10 mouse cellular contexts compared by ENCODE assay signal in genomic region chr2:27554308-27554707, GRCm38 (mm10). TPM values are rescaled to one million over a fixed set of nuclear protein-coding genes. Genes with fewer than 3 reads are reported as not detected.
A peak's percentile ranks its signal among the peaks of the same experiment; 100 is the strongest.
DNase-seq lines count a peak whose midpoint lies in the region; ATAC-seq lines count a peak whose summit lies in the region.
"Had no signal": no experiment of that assay in that cellular context is flagged by ENCODE, and none has a peak within 500 bp of the region (broad histone marks: within the 10 kb centered on the region; RNA-seq: fewer than 3 reads in every experiment).

No protein-coding gene starts in this region.

- no peak overlapping the region for H3K4me3 ChIP-seq in heart, embryonic 10.5 days
- no peak overlapping the region for H3K4me3 ChIP-seq in kidney, embryonic 14.5 days (ENCODE audit: low read length)
- no peak overlapping the region for H3K4me3 ChIP-seq in lung, embryonic 16.5 days (ENCODE audit: low read length)
- H3K4me3 ChIP-seq: midbrain, embryonic 13.5 days had no signal

- peaks cover 21% of the 10 kb centered on the region for H3K4me1 ChIP-seq in heart, embryonic 10.5 days
- no peaks in the 10 kb centered on the region for H3K4me1 ChIP-seq in kidney, embryonic 14.5 days (ENCODE audit: control insufficient read depth, insufficient read depth, low read length)
- H3K4me1 ChIP-seq in lung, embryonic 16.5 days (replicated peaks; ENCODE audit: control insufficient read depth, insufficient read depth, low read length) = peaks cover 12% of the 10 kb centered on the region
- H3K4me1 ChIP-seq: midbrain, embryonic 13.5 days had no signal

- no peak overlapping the region for H3K4me2 ChIP-seq in kidney, embryonic 14.5 days (replicated peaks; ENCODE audit: low read depth, low read length)
- no peak overlapping the region for H3K4me2 ChIP-seq in lung, embryonic 16.5 days (ENCODE audit: low read depth, low read length)
- H3K4me2 ChIP-seq: midbrain, embryonic 13.5 days had no signal

- no peak overlapping the region for H3K9ac ChIP-seq in kidney, embryonic 14.5 days (ENCODE audit: low read depth, low read length)
- 0 out of 2 replicates have a peak overlapping the region, but pooled peaks have one; percentile 4 for H3K9ac ChIP-seq in lung, embryonic 16.5 days (ENCODE audit: low read length)
- H3K9ac ChIP-seq: midbrain, embryonic 13.5 days had no signal

- 67% methylated on average over 9 of the region's 9 CpGs for WGBS in heart, embryonic 10.5 days
- 63% methylated on average over 9 of the region's 9 CpGs for WGBS in kidney, embryonic 14.5 days
- WGBS in lung, embryonic 16.5 days = 60% methylated on average over 9 of the region's 9 CpGs

- DNase-seq in adrenal gland, adult 2 months = peak; percentile 35
- DNase-seq in adrenal gland, adult 18-20 months (ENCODE audit: low spot score in 2 of 2) = no peak
- no peak for DNase-seq in heart, embryonic 10.5 days (ENCODE audit: low spot score)
- DNase-seq in B cell, adult 2 months = no peak
- DNase-seq in urinary bladder, postnatal 14 days (ENCODE audit: low spot score) = no peak
- no peak for DNase-seq in frontal cortex, adult 2 months (ENCODE audit: extremely low spot score in 1 of 2, low spot score in 1 of 2)

- 0 out of 2 replicates have a peak, but pooled peaks have one; percentile 28 for ATAC-seq in kidney, embryonic 14.5 days (ENCODE audit: low FRiP score, low TSS enrichment)
- peak; percentile 83 for ATAC-seq in lung, embryonic 16.5 days (ENCODE audit: low read depth)
- ATAC-seq: forebrain, embryonic 14.5 days; midbrain, embryonic 13.5 days had no signal

- H3K27me3 ChIP-seq in heart, embryonic 10.5 days (ENCODE audit: insufficient read depth, poor library complexity, severe bottlenecking) = peaks cover 39% of the 10 kb centered on the region
- H3K27me3 ChIP-seq in kidney, embryonic 14.5 days (ENCODE audit: control insufficient read depth, insufficient read depth, low read length) = no peaks in the 10 kb centered on the region
- no peaks in the 10 kb centered on the region for H3K27me3 ChIP-seq in lung, embryonic 16.5 days (ENCODE audit: control insufficient read depth, insufficient read depth, low read depth, low read length)
- H3K27me3 ChIP-seq: midbrain, embryonic 13.5 days had no signal

- H3K27ac ChIP-seq in heart, embryonic 10.5 days = peak overlapping the region; percentile 10; the same call in 1 of the 2 replicates
- no peak overlapping the region for H3K27ac ChIP-seq in kidney, embryonic 14.5 days (ENCODE audit: low read depth, low read length)
- peak overlapping the region; percentile 55 for H3K27ac ChIP-seq in lung, embryonic 16.5 days (ENCODE audit: low read length)
- H3K27ac ChIP-seq: midbrain, embryonic 13.5 days had no signal

- H3K36me3 ChIP-seq in heart, embryonic 10.5 days = no peaks in the 10 kb centered on the region
- no peaks in the 10 kb centered on the region for H3K36me3 ChIP-seq in kidney, embryonic 14.5 days (ENCODE audit: control insufficient read depth, insufficient read depth, low read length)
- no peaks in the 10 kb centered on the region for H3K36me3 ChIP-seq in lung, embryonic 16.5 days (ENCODE audit: control insufficient read depth, insufficient read depth, low read length)
- H3K36me3 ChIP-seq: midbrain, embryonic 13.5 days had no signal

- H3K9me3 ChIP-seq in heart, embryonic 10.5 days = no peaks in the 10 kb centered on the region
- H3K9me3 ChIP-seq in kidney, embryonic 14.5 days (ENCODE audit: control insufficient read depth, low read length) = no peaks in the 10 kb centered on the region
- no peaks in the 10 kb centered on the region for H3K9me3 ChIP-seq in lung, embryonic 16.5 days (ENCODE audit: control insufficient read depth, low read length)
- H3K9me3 ChIP-seq: midbrain, embryonic 13.5 days had no signal

RNA-seq across cellular contexts. Expression of gene Wdr5, which starts 39.4 kb away (rescaled TPM):
- 10 to 100 TPM; 30.5 TPM for total RNA-seq in adrenal gland, adult 2 months (2021)
- 50.0 and 52.5 TPM in 2 replicates for polyA plus RNA-seq in adrenal gland, adult 2 months (2012; rRNA removed)
- total RNA-seq in adrenal gland, adult 18-20 months (2021) = 10 to 100 TPM; 29.6 to 33.1 TPM
- polyA plus RNA-seq in heart, embryonic 10.5 days (2016; fragmentation: Nextera tagmentation; extraction: Ambion mirVana) = 44.3 and 57.8 TPM in 2 replicates
- polyA plus RNA-seq in kidney, embryonic 14.5 days (2014; fragmentation: Nextera tagmentation; extraction: Ambion mirVana) = 37.1 and 73.5 TPM in 2 replicates
- polyA plus RNA-seq in lung, embryonic 16.5 days (2015; fragmentation: Nextera tagmentation; extraction: Ambion mirVana) = 49.8 and 53.0 TPM in 2 replicates
- polyA plus RNA-seq in frontal cortex, adult 2 months (2012; rRNA removed) = 27.8 and 31.8 TPM in 2 replicates

RNA-seq across cellular contexts. Expression of gene Brd3, which starts 46.8 kb away (rescaled TPM):
- total RNA-seq in adrenal gland, adult 2 months (2021) = 10 to 100 TPM; 56.9 to 61.6 TPM
- 59.3 and 60.1 TPM in 2 replicates for polyA plus RNA-seq in adrenal gland, adult 2 months (2012; rRNA removed)
- 10 to 100 TPM; 42.0 to 73.4 TPM for total RNA-seq in adrenal gland, adult 18-20 months (2021)
- polyA plus RNA-seq in heart, embryonic 10.5 days (2016; fragmentation: Nextera tagmentation; extraction: Ambion mirVana) = 90.5 and 135 TPM in 2 replicates
- polyA plus RNA-seq in kidney, embryonic 14.5 days (2014; fragmentation: Nextera tagmentation; extraction: Ambion mirVana) = 134 and 147 TPM in 2 replicates
- 84.9 and 99.0 TPM in 2 replicates for polyA plus RNA-seq in lung, embryonic 16.5 days (2015; fragmentation: Nextera tagmentation; extraction: Ambion mirVana)
- polyA plus RNA-seq in frontal cortex, adult 2 months (2012; rRNA removed) = 25.8 and 29.6 TPM in 2 replicates
